Mouse (Mus musculus): ENCODE results near the gene Iqsec1.

The Iqsec1 gene

GRCm38 (mm10) chr6:90988648-90989317, at the start of gene Iqsec1:
Iqsec1 (minus strand) TSS chr6:90988685.
- DNase-seq (ENCODE audit: low spot score), result peak; percentile 85

- DNase-seq (ENCODE audit: low spot score), result no peak
Observed at GRCm38 (mm10) chr6:91028256-91028655, 39.8 kb upstream of the Iqsec1 start.

- DNase-seq (ENCODE audit: low spot score), result no peak
Observed at GRCm38 (mm10) chr6:91020810-91021209, 32.3 kb upstream of the Iqsec1 start.

GRCm38 (mm10) chr6:91016600-91017230, 28.2 kb upstream of the Iqsec1 start:
- no peak for DNase-seq (ENCODE audit: low spot score)

- no peak for DNase-seq (ENCODE audit: low spot score)
Observed at GRCm38 (mm10) chr6:91014198-91014958, 25.9 kb upstream of the Iqsec1 start.

GRCm38 (mm10) chr6:91012458-91012857, 24.0 kb upstream of the Iqsec1 start:
- no peak for DNase-seq (ENCODE audit: low spot score)

- DNase-seq (ENCODE audit: low spot score), result no peak
Observed at GRCm38 (mm10) chr6:91011568-91011967, 23.1 kb upstream of the Iqsec1 start.

GRCm38 (mm10) chr6:91008284-91008830, 19.9 kb upstream of the Iqsec1 start:
- DNase-seq (ENCODE audit: low spot score), result no peak

GRCm38 (mm10) chr6:91007207-91007606, 18.7 kb upstream of the Iqsec1 start:
- no peak for DNase-seq (ENCODE audit: low spot score)

GRCm38 (mm10) chr6:91004157-91004556, 15.7 kb upstream of the Iqsec1 start:
- DNase-seq (ENCODE audit: low spot score), result no peak

- no peak for DNase-seq (ENCODE audit: low spot score)
Observed at GRCm38 (mm10) chr6:91003310-91003995, 15.0 kb upstream of the Iqsec1 start.

GRCm38 (mm10) chr6:91001566-91001965, 13.1 kb upstream of the Iqsec1 start:
- no peak for DNase-seq (ENCODE audit: low spot score)

- peak; percentile 75 for DNase-seq (ENCODE audit: low spot score)
Observed at GRCm38 (mm10) chr6:91000819-91001525, 12.5 kb upstream of the Iqsec1 start.

- no peak for DNase-seq (ENCODE audit: low spot score)
Observed at GRCm38 (mm10) chr6:90999176-90999575, 10.7 kb upstream of the Iqsec1 start.

GRCm38 (mm10) chr6:90997025-90997424, 8.5 kb upstream of the Iqsec1 start:
- no peak for DNase-seq (ENCODE audit: low spot score)

GRCm38 (mm10) chr6:90996181-90996580, 7.7 kb upstream of the Iqsec1 start:
- DNase-seq (ENCODE audit: low spot score), result no peak

GRCm38 (mm10) chr6:90988299-90988625, 223 bp downstream of the Iqsec1 start:
- no peak for DNase-seq (ENCODE audit: low spot score)

- peak; percentile 25 for DNase-seq (ENCODE audit: low spot score)
Observed at GRCm38 (mm10) chr6:90987561-90988298, 755 bp downstream of the Iqsec1 start.

- no peak for DNase-seq (ENCODE audit: low spot score)
Observed at GRCm38 (mm10) chr6:90984101-90984500, 4.4 kb downstream of the Iqsec1 start.

- no peak for DNase-seq (ENCODE audit: low spot score)
Observed at GRCm38 (mm10) chr6:90974279-90974678, 14.2 kb downstream of the Iqsec1 start.

- no peak for DNase-seq (ENCODE audit: low spot score)
Observed at GRCm38 (mm10) chr6:90969341-90969871, 19.1 kb downstream of the Iqsec1 start.
